Mouse (Mus musculus): ENCODE results near the gene Rragd. TPM values are rescaled to one million over a fixed set of nuclear protein-coding genes. Genes with fewer than 3 reads are reported as not detected.

Rragd gene
- polyA plus RNA-seq, 1 experiment = 2.5 TPM

GRCm38 (mm10) chr4:33062981-33063380 lies 80.1 kb downstream of the Rragd start, which contains the start of gene Gabrr2:
Gene Gabrr2 (plus strand): TSS chr4:33062999.
- Histone ChIP-seq H3K27ac (ENCODE audit: insufficient read depth, low read depth, low read length) (no peak within 1 kb of the TSS), H3K4me3 (ENCODE audit: insufficient read depth, low read length) (no peak within 1 kb of the TSS), H3K4me1 (ENCODE audit: control insufficient read depth, insufficient read depth, low read length) (peaks cover 2% of the 10 kb centered on the region; the same call in 1 of the 2 replicates)
- no peak for TF ChIP-seq CTCF (IDR thresholded peaks at IDR 0.05; ENCODE audit: low read depth, low read length)
- TF ChIP-seq POLR2A (IDR thresholded peaks at IDR 0.05; ENCODE audit: borderline replicate concordance, low read depth, low read length) = no peak

GRCm38 (mm10) chr4:33064986-33065385 lies 82.1 kb downstream of the Rragd start:
- H3K4me3 ChIP-seq (ENCODE audit: insufficient read depth, low read length) = no peak overlapping the region
- no peak overlapping the region for H3K27ac ChIP-seq (ENCODE audit: insufficient read depth, low read depth, low read length)
- H3K4me1 ChIP-seq (ENCODE audit: control insufficient read depth, insufficient read depth, low read length) = peaks cover 2% of the 10 kb centered on the region; the same call in 1 of the 2 replicates
- TF ChIP-seq POLR2A (IDR thresholded peaks at IDR 0.05; ENCODE audit: borderline replicate concordance, low read depth, low read length) (no peak), CTCF (IDR thresholded peaks at IDR 0.05; ENCODE audit: low read depth, low read length) (no peak)

DNA sequence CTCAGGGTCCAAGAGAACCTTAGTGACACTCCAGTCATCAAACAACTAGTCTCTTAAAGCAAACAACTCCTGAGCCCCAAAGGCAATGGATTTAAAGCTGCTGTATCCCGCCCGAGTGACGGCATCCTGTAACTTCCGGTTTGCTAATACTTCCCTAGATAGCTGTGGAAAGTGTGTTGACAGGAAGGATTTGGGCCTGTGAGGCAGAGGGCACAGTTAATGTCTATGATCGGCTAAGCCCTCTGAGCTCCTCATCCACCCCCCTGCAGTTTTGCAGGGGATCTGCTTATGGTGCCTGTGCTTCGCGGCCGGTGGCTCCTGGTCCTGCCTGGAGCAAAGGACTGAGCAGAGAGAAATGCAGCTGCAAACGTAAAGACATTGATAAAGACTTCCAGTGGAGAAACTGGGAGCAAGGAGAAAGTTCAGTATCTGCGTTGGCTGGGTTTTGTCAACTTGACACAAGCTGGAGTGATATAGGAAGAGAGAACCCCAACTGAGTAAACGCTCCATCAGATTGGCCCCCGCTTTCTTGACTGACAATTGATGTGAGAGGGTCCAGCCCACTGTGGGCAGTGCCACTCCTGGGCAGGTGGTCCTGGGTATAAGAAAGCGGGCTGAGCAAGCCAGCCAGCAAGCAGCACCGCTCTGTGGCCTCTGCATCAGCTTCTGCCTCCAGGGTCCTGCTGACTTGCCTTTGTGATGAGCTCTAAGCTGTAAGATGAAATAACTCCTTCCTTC lies 83.6 kb downstream of the Rragd start:
- no peak overlapping the region for H3K27ac ChIP-seq (ENCODE audit: insufficient read depth, low read depth, low read length)
- peaks cover 2% of the 10 kb centered on the region; the same call in 1 of the 2 replicates for H3K4me1 ChIP-seq (ENCODE audit: control insufficient read depth, insufficient read depth, low read length)
- no peak overlapping the region for H3K4me3 ChIP-seq (ENCODE audit: insufficient read depth, low read length)
- no peak for TF ChIP-seq CTCF (IDR thresholded peaks at IDR 0.05; ENCODE audit: low read depth, low read length)
- no peak for TF ChIP-seq POLR2A (IDR thresholded peaks at IDR 0.05; ENCODE audit: borderline replicate concordance, low read depth, low read length)

- no peak overlapping the region for H3K27ac ChIP-seq (ENCODE audit: insufficient read depth, low read depth, low read length)
- H3K4me1 ChIP-seq (ENCODE audit: control insufficient read depth, insufficient read depth, low read length) = peaks cover 3% of the 10 kb centered on the region
- TF ChIP-seq POLR2A (IDR thresholded peaks at IDR 0.05; ENCODE audit: borderline replicate concordance, low read depth, low read length) (no peak), CTCF (IDR thresholded peaks at IDR 0.05; ENCODE audit: low read depth, low read length) (no peak)
- no peak overlapping the region for H3K4me3 ChIP-seq (ENCODE audit: insufficient read depth, low read length)
Observed at GRCm38 (mm10) chr4:33067331-33067730, 84.5 kb downstream of the Rragd start.

GRCm38 (mm10) chr4:33067826-33068225 lies 85.0 kb downstream of the Rragd start:
- no peak for TF ChIP-seq CTCF (IDR thresholded peaks at IDR 0.05; ENCODE audit: low read depth, low read length)
- TF ChIP-seq POLR2A (IDR thresholded peaks at IDR 0.05; ENCODE audit: borderline replicate concordance, low read depth, low read length) = no peak
- Histone ChIP-seq H3K4me1 (ENCODE audit: control insufficient read depth, insufficient read depth, low read length) (peaks cover 8% of the 10 kb centered on the region), H3K27ac (ENCODE audit: insufficient read depth, low read depth, low read length) (no peak overlapping the region), H3K4me3 (ENCODE audit: insufficient read depth, low read length) (no peak overlapping the region)

DNA sequence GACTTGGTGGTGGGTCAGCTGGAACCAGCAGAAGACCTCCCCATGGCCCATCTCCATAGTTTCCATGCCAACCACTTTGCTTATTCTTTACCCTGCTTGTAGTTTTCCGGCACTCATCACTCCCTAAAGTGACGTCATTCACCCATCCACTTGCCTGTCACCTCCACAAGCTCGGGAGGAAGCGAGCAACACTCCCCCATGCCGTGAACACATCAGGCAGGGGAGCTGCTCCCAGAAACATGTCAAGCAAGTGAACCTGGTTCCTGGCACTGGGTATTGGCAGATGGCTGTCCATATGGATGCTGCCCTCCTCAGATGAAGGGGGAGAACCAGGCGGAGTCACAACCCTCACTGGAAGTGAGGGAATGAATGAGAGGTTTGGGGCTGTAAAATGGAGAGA lies 86.1 kb downstream of the Rragd start:
- Histone ChIP-seq H3K4me3 (ENCODE audit: insufficient read depth, low read length) (no peak overlapping the region), H3K27ac (ENCODE audit: insufficient read depth, low read depth, low read length) (no peak overlapping the region), H3K4me1 (ENCODE audit: control insufficient read depth, insufficient read depth, low read length) (peaks cover 17% of the 10 kb centered on the region)
- TF ChIP-seq POLR2A (IDR thresholded peaks at IDR 0.05; ENCODE audit: borderline replicate concordance, low read depth, low read length) = no peak
- no peak for TF ChIP-seq CTCF (IDR thresholded peaks at IDR 0.05; ENCODE audit: low read depth, low read length)

GRCm38 (mm10) chr4:33070326-33070725 lies 87.5 kb downstream of the Rragd start:
- TF ChIP-seq CTCF (IDR thresholded peaks at IDR 0.05; ENCODE audit: low read depth, low read length) (no peak), POLR2A (IDR thresholded peaks at IDR 0.05; ENCODE audit: borderline replicate concordance, low read depth, low read length) (no peak)
- H3K27ac ChIP-seq (ENCODE audit: insufficient read depth, low read depth, low read length) = no peak overlapping the region
- peaks cover 23% of the 10 kb centered on the region for H3K4me1 ChIP-seq (ENCODE audit: control insufficient read depth, insufficient read depth, low read length)

GRCm38 (mm10) chr4:33071337-33071736 lies 88.5 kb downstream of the Rragd start:
- peaks cover 27% of the 10 kb centered on the region for H3K4me1 ChIP-seq (ENCODE audit: control insufficient read depth, insufficient read depth, low read length)

More at GRCm38 (mm10) chr4:33070326-33070725, 87.5 kb downstream of the Rragd start:
- no peak overlapping the region for H3K4me3 ChIP-seq (ENCODE audit: insufficient read depth, low read length)

More at GRCm38 (mm10) chr4:33071337-33071736, 88.5 kb downstream of the Rragd start:
- H3K4me3 ChIP-seq (ENCODE audit: insufficient read depth, low read length) = no peak overlapping the region
- H3K27ac ChIP-seq (ENCODE audit: insufficient read depth, low read depth, low read length) = no peak overlapping the region
- TF ChIP-seq CTCF (IDR thresholded peaks at IDR 0.05; ENCODE audit: low read depth, low read length) = no peak
- TF ChIP-seq POLR2A (IDR thresholded peaks at IDR 0.05; ENCODE audit: borderline replicate concordance, low read depth, low read length) = no peak

Other genes with a start within 250 kb of the Rragd start
- 29.2 and 33.0 TPM in 2 replicates for gene Lyrm2, start 182.8 kb upstream of the Rragd start, polyA plus RNA-seq (2012; ENCODE audit: insufficient read depth, insufficient read length, missing spikeins)
- gene Ankrd6, start 32.2 kb upstream of the Rragd start, polyA plus RNA-seq (2012; ENCODE audit: insufficient read depth, insufficient read length, missing spikeins) = 0.16 TPM in 1 of 2 replicates, not detected in the other
- gene Ube2j1, start 48.4 kb downstream of the Rragd start, polyA plus RNA-seq (2012; ENCODE audit: insufficient read depth, insufficient read length, missing spikeins) = 41.7 and 47.4 TPM in 2 replicates
- gene Gabrr2, start 80.0 kb downstream of the Rragd start, polyA plus RNA-seq (2012; ENCODE audit: insufficient read depth, insufficient read length, missing spikeins) = 0.31 TPM in 1 of 2 replicates, not detected in the other
- not detected in 2 replicates for gene Gabrr1, start 149.5 kb downstream of the Rragd start, polyA plus RNA-seq (2012; ENCODE audit: insufficient read depth, insufficient read length, missing spikeins)
- not detected in 2 replicates for gene Pm20d2, start 206.7 kb downstream of the Rragd start, polyA plus RNA-seq (2012; ENCODE audit: insufficient read depth, insufficient read length, missing spikeins)
- not detected in 2 replicates for gene Srsf12, start 226.0 kb downstream of the Rragd start, polyA plus RNA-seq (2012; ENCODE audit: insufficient read depth, insufficient read length, missing spikeins)